Mouse (Mus musculus) heart, adult 2 months (tissue): ENCODE measurements around the gene Mxi1. TPM values are rescaled to one million over a fixed set of nuclear protein-coding genes. Genes with fewer than 3 reads are reported as not detected.

Experiments used
- DNase-seq, 2 experiments: peaks; one replicate each; pipeline ENCODE4 v3.0.0; 2021
- H3K27ac ChIP-seq: fragments of 200-600 bp; 2 replicates; pipeline ENCODE4 v1.8.1; 2022
- H3K27me3 ChIP-seq: fragments of 200-500 bp; 2 replicates; pipeline ENCODE4 v1.6.1; 2012; ENCODE audit warnings: mild to moderate bottlenecking, low read length, inconsistent platforms, mixed read lengths; ENCODE audit not compliant: control insufficient read depth, insufficient read depth
- H3K36me3 ChIP-seq: fragments of 200-500 bp; 2 replicates; pipeline ENCODE4 v1.6.1; 2012; ENCODE audit warnings: low read length, inconsistent platforms; ENCODE audit not compliant: control insufficient read depth, insufficient read depth
- H3K4me1 ChIP-seq: fragments of 200-500 bp; 2 replicates; pipeline ENCODE4 v1.6.1; 2011; ENCODE audit warnings: low read length; ENCODE audit not compliant: control insufficient read depth, insufficient read depth
- H3K4me3 ChIP-seq: fragments of 200-600 bp; 2 replicates; pipeline ENCODE4 v1.8.1; 2022
- H3K79me2 ChIP-seq: fragments of 200-500 bp; replicated peaks from 2 replicates; pipeline ENCODE4 v1.6.1; 2012; ENCODE audit warnings: mild to moderate bottlenecking, inconsistent platforms, low read length, moderate library complexity, mixed read lengths; ENCODE audit not compliant: control insufficient read depth, insufficient read depth
- H3K9ac ChIP-seq: fragments of 200-500 bp; 2 replicates; pipeline ENCODE4 v1.6.1; 2012; ENCODE audit warnings: low read depth, mild to moderate bottlenecking, control low read depth, inconsistent platforms, low read length, mixed read lengths
- CTCF ChIP-seq: fragments of 200-600 bp; IDR thresholded peaks from 2 replicates; pipeline ENCODE4 v1.8.1; 2022; ENCODE audit warnings: antibody characterized with exemption, mild to moderate bottlenecking, moderate library complexity
- EP300 ChIP-seq: fragments of 200-500 bp; IDR thresholded peaks from 2 replicates; pipeline ENCODE4 v1.6.1; 2011; ENCODE audit warnings: low read depth, low read length, control low read depth; ENCODE audit not compliant: insufficient read depth
- POLR2A ChIP-seq: fragments of 200-500 bp; IDR thresholded peaks from 2 replicates; pipeline ENCODE4 v1.6.1; 2011; ENCODE audit warnings: mild to moderate bottlenecking, low read depth, low read length, control low read depth; ENCODE audit not compliant: insufficient read depth
- WGBS: fragments of 180-500 bp; shearing (Covaris S2); methylation state at CpG from one replicate; pipeline ENCODE4 v1.1.7; 2018; 5-methylcytosine and 5-hydroxymethylcytosine counted together
- intact Hi-C: fragments of 180-260 bp; cut with DNase I; formaldehyde crosslinking; loops from one replicate; pipeline ENCODE4 v1.15.1; 2025
- polyA plus RNA-seq: library from polyadenylated mRNA; depleted of rRNA; stranded (reverse); fragments of >200 nt; gene quantifications from 2 replicates; pipeline ENCODE4 v1.2.3, GENCODE M21; 2012
- total RNA-seq, 2 experiments: library from RNA; stranded (reverse); gene quantifications; 2 replicates each; pipeline ENCODE4 v1.2.3; 2021

Mxi1 gene
- total and polyA plus RNA-seq, 3 experiments: 20.9 to 49.6 (median 38.7) TPM

DNA sequence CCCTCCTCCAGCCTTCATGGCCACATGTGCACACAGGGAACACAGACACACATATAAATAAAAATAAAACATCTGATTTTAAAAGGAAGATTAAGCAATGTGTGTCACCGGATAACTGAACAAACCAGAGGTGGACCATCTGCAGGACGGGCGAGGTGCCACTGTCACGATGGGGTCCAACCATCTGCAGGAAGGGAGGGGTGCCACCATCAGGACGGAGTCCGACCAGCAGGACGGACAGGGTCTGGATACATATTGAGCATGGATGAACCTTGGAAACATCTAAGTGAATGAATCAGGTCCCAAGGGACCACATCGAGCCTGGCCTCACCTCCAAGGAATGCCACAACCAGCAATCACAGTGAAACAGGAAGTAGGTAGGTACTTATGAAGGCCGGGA is 43.0 kb upstream of the Mxi1 start:
- no peaks in the 10 kb centered on the region for H3K36me3 ChIP-seq
- WGBS: 73% methylated on average over 9 of the region's 9 CpGs
- no peak overlapping the region for H3K4me3 ChIP-seq
- no peak for DNase-seq
- H3K27ac ChIP-seq: no peak overlapping the region
- intact Hi-C loops: no loop called here
- H3K27me3 ChIP-seq: no peaks in the 10 kb centered on the region
- no peak overlapping the region for H3K9ac ChIP-seq
- no peaks in the 10 kb centered on the region for H3K79me2 ChIP-seq
- TF ChIP-seq POLR2A: no peak
- TF ChIP-seq CTCF: no peak
- no peaks in the 10 kb centered on the region for H3K4me1 ChIP-seq

DNA sequence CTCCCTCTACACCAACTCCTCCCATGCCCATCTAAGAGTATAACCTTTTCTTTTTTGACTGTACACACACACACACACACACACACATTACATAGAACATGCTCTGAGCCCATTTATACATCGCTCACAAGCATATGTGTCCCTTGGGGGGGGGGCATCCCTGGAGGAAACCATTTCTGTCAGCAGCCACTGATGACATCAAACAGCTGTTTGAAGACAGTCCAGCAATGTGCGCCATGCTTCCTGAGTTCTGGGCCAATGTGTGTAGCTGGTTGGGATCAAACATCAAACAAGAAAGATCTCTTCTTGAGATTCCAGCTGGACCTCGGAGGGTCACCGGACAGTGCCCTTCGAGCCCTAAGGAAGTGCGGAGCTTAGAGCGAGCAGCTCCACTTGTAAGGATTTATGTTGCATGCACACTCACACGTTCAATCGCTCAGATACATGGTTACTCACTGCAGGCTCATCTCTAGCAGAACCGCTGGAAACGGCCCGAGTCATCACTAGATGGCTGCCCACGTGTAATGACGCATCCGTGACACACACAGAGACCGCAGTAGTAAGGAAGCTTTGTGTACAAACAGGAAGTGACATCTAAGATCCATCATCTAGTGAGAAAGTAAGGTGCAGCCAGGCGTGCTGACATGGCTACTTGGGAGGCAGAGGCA is 37.1 kb upstream of the Mxi1 start:
- Histone ChIP-seq H3K79me2 (no peaks in the 10 kb centered on the region), H3K4me1 (no peaks in the 10 kb centered on the region), H3K4me3 (no peak overlapping the region), H3K36me3 (no peaks in the 10 kb centered on the region), H3K27me3 (no peaks in the 10 kb centered on the region), H3K9ac (no peak overlapping the region), H3K27ac (no peak overlapping the region)
- TF ChIP-seq EP300: no peak
- no peak for TF ChIP-seq CTCF
- no peak for TF ChIP-seq POLR2A
- 65% methylated on average over 17 of the region's 17 CpGs for WGBS
- DNase-seq: peak in 1 of 2 experiments; percentile 30
- intact Hi-C loops: no loop called here

DNA sequence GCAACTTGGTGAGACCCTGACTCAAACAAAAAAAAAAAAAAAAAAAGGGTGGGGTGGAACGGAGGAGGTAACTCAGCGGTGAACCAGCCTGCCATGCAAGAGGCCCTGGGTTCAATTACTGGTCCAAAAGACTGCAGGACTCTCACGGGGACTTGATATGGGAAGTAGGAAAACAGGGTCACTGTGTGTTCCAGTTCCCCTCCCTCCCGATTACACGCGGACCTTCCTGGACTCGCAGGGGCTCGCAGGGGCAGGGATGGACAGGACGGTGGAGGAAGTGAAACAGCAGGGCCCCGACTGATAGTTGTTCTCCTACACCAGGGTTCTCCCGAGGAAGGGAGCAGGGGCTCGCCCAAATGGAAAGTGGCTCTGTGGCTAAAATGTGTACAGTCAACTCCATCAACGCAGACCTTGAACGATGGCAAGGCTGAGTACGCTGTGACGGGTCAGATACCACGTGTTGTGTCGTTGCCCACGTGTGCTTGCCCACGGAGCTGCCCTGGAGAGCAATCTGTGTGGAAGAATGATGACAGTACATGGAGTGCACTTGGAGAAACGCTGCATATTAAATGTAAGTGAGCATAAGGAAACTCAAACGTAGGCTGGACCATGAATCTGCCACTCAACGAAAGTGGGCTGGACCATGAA is 36.4 kb upstream of the Mxi1 start:
- WGBS: 75% methylated on average over 23 of the region's 23 CpGs
- no peak overlapping the region for H3K4me3 ChIP-seq
- peak in 1 of 2 experiments; percentile 34 for DNase-seq

DNA sequence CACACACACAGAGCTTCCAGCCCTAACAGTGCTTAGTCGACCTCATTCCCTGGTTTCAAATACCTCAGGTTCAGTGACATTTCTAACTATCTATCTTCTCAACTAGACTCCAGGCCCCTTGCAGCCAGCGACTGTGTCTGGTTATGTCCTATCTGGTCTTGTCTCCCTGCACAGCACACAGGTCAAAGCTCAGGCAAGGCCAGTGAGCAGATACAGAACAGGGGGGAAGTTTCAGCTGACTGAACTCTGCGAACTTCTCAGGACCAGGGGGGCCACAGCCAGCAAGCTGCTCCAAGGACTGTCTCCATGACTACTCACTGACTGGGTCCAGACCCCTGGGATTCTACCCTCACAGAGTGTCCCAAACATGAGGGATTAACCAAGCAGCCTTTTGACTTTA is 35.1 kb upstream of the Mxi1 start:
- WGBS: 40% methylated on average over 3 of the region's 3 CpGs

More for the DNA sequence above, 36.4 kb upstream of the Mxi1 start:
- H3K36me3 ChIP-seq: no peaks in the 10 kb centered on the region
- TF ChIP-seq POLR2A: no peak
- TF ChIP-seq CTCF: no peak
- TF ChIP-seq EP300: no peak
- H3K27me3 ChIP-seq: no peaks in the 10 kb centered on the region
- no peak overlapping the region for H3K27ac ChIP-seq
- intact Hi-C loops: no loop called here
- H3K4me1 ChIP-seq: peaks cover under 1% of the 10 kb centered on the region; the same call in 1 of the 2 replicates
- no peak overlapping the region for H3K9ac ChIP-seq
- H3K79me2 ChIP-seq: no peaks in the 10 kb centered on the region

DNA sequence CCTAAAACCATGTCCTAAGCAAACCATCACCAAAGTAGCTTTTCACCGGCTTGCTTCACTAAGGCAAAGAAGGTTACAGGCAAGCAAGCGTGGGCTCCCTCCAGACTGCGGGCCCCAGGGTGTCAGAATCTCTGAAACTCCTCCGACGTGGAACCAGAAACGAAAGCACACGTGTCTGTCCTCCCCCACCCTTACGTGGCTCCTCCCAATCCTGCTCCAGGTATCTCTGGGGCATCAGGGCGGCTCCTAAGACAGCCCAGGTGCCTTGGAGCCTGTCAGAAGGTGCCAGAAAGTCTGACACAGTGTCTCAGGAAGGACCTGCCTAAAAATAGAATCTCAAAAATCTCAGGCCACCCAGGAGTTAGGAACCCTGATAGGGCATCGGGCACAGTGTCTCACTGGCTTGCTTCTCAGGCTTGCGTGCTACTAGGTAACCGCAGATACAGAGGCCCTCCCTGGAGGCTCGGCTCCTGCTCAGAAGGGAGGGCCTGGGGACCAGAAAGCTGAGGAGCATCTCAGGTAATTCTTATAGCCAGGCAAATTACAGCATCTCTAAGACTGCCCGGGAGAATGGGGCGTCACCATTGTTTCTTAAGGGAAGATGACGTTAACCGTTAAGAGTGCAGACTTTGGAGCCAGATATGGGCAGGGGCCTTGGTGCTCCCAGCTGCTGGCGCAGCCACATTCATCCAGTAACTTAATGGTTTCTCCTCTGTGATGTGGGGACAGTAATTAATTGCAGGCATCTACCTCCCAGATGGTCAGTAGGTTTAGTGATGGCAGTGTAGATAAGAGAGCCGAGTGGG is 33.2 kb upstream of the Mxi1 start:
- H3K4me1 ChIP-seq: peaks cover 2% of the 10 kb centered on the region; the same call in 1 of the 2 replicates
- H3K36me3 ChIP-seq: no peaks in the 10 kb centered on the region
- no peak overlapping the region for H3K4me3 ChIP-seq
- intact Hi-C loops: no loop called here
- H3K9ac ChIP-seq: no peak overlapping the region
- TF ChIP-seq POLR2A: no peak
- no peak for DNase-seq
- 65% methylated on average over 19 of the region's 19 CpGs for WGBS
- H3K27ac ChIP-seq: no peak overlapping the region
- no peaks in the 10 kb centered on the region for H3K27me3 ChIP-seq
- H3K79me2 ChIP-seq: no peaks in the 10 kb centered on the region

More for the DNA sequence above, 35.1 kb upstream of the Mxi1 start:
- H3K27ac ChIP-seq: no peak overlapping the region
- no peaks in the 10 kb centered on the region for H3K27me3 ChIP-seq
- intact Hi-C loops: no loop called here
- peaks cover 2% of the 10 kb centered on the region; the same call in 1 of the 2 replicates for H3K4me1 ChIP-seq
- DNase-seq: no peak
- no peak overlapping the region for H3K9ac ChIP-seq
- no peak for TF ChIP-seq EP300
- no peak for TF ChIP-seq POLR2A
- TF ChIP-seq CTCF: no peak
- no peaks in the 10 kb centered on the region for H3K79me2 ChIP-seq
- H3K36me3 ChIP-seq: no peaks in the 10 kb centered on the region
- no peak overlapping the region for H3K4me3 ChIP-seq
